Mouse (Mus musculus) CH12.LX (cell line): ENCODE measurements around the gene Ptprb.

Source experiments
- CHD1 ChIP-seq: IDR thresholded peaks from 2 replicates; pipeline ENCODE4 v1.6.1; 2012; ENCODE audit warnings: low read depth, low read length, improper control_type of control experiment, inconsistent platforms
- CHD2 ChIP-seq: IDR thresholded peaks from 2 replicates; pipeline ENCODE4 v1.6.1; 2011; ENCODE audit warnings: low read length, improper control_type of control experiment
- CTCF ChIP-seq, 2 experiments: IDR thresholded peaks in 1 of 2; conservative IDR thresholded peaks in 1 of 2; 2 replicates each; pipeline ENCODE4 v1.5.1; 2011 to 2012; ENCODE audit warnings: low read depth in 2 of 2, low read length in 2 of 2, improper control_type of control experiment in 1 of 2, inconsistent platforms in 1 of 2, mild to moderate bottlenecking in 1 of 2, moderate library complexity in 1 of 2
- POLR2AphosphoS2 ChIP-seq: IDR thresholded peaks from 2 replicates; pipeline ENCODE4 v1.6.1; 2011; ENCODE audit warnings: low read depth, low read length, improper control_type of control experiment
- USF1 ChIP-seq: IDR thresholded peaks from 2 replicates; pipeline ENCODE4 v1.6.1; 2014; ENCODE audit warnings: low read depth, mild to moderate bottlenecking, inconsistent platforms, low read length, improper control_type of control experiment

DNA sequence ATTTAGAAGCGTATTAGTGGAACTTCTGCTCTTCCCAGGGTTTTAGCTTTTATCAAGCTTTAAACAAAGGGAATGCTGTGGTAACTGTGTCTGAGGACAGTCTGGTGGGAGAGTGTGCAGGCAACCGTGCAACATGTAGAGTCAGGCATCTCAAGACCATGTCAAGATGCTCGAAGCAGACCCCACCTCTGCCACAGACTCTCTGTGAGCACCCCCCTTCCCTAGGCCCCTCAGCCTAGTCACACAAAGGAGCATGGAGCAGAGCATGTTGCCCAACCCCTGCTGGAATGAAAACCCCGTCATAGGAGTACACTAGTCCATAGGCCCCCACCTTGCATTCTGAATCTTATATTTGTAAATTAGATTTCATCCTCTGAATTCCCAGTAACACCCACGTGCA lies 13.8 kb upstream of the Ptprb start:
- TF ChIP-seq CTCF (conservative IDR thresholded peaks at IDR 0.05 in 1 of 2, IDR thresholded peaks at IDR 0.05 in 1 of 2; ENCODE audit: low read depth in 2 of 2, low read length in 2 of 2) (no peak), USF1 (no peak), CHD2 (no peak), POLR2AphosphoS2 (no peak), CHD1 (no peak)
